Mouse (Mus musculus) bone marrow, adult 2 months (tissue): Measurements from ENCODE around the gene Nim1k.

Experiments
- CTCF ChIP-seq: fragments of 200-500 bp; IDR thresholded peaks from 2 replicates; pipeline ENCODE4 v1.5.1; 2011; ENCODE audit warnings: low read length, control low read depth; ENCODE audit not compliant: control insufficient read depth, insufficient read depth
- POLR2A ChIP-seq: fragments of 200-500 bp; IDR thresholded peaks from 2 replicates; pipeline ENCODE4 v1.6.1; 2011; ENCODE audit warnings: low read depth, mild to moderate bottlenecking, control low read depth, low read length, borderline replicate concordance; ENCODE audit not compliant: control insufficient read depth

DNA sequence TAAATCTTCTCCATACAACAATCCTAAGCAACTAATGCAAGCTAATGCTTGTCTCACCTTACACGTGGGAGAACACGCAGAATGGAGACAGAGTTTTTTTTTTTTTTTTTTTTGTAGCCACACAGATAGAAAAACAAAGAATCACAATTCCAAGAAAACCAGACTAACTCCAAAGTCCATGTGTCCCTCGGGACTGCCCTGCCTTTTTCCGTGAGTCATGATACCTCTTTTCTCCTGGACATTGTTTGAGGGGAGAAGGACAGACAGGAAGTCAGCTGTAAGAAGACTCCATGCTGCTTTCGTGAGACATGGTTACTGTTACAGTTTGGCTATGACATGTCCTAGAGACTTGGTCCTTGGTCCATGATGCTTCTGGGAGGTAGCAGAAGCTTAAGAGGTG, 32.3 kb downstream of the Nim1k start:
- TF ChIP-seq CTCF (no peak), POLR2A (no peak)
